ENCODE assay signal across 18 mouse cellular contexts in the genomic region with DNA sequence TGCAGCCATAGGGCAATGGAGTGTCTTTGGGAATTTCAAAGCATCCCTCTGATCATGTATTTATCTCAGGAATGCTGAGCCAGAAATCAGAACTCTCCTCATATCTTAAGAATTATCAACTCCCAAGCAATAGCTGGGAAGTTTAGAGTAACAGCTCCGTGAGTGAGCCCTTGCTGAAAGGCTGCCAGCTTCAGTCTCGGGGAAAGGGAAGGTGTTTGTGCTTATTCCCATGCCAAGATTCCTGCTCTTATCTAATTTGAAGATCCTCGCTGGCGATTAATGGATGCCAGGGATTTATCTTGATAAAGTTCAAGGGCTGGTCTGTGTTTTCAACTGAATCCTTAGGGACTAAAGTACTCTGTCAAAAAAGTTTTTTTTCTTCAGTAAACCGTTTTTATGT.
DNase-seq lines count a peak whose midpoint lies in the region; ATAC-seq lines count a peak whose summit lies in the region.
"Had no signal": no experiment of that assay in that cellular context is flagged by ENCODE, and none has a peak within 500 bp of the region (broad histone marks: within the 10 kb centered on the region; RNA-seq: fewer than 3 reads in every experiment).

No protein-coding gene starts in this region.

- no peaks in the 10 kb centered on the region for H3K4me1 ChIP-seq in hindbrain, embryonic 11.5 days (replicated peaks; ENCODE audit: control insufficient read depth, insufficient read depth, low read length)
- H3K4me1 ChIP-seq: embryonic facial prominence, embryonic 15.5 days; hindbrain, embryonic 10.5 days; limb, embryonic 12.5 days; midbrain, embryonic 10.5 days had no signal

- no peak overlapping the region for H3K9ac ChIP-seq in hindbrain, embryonic 11.5 days (ENCODE audit: low read depth, low read length)
- H3K9ac ChIP-seq: embryonic facial prominence, embryonic 15.5 days; forebrain, postnatal 0 days; limb, embryonic 12.5 days; liver, embryonic 14.5 days had no signal

- H3K4me2 ChIP-seq in hindbrain, embryonic 11.5 days (replicated peaks; ENCODE audit: low read depth, low read length) = no peak overlapping the region
- H3K4me2 ChIP-seq: embryonic facial prominence, embryonic 15.5 days; limb, embryonic 12.5 days had no signal

- WGBS in hindbrain, embryonic 11.5 days = 70% methylated on average over 5 of the region's 5 CpGs

- H3K27me3 ChIP-seq in hindbrain, embryonic 11.5 days (ENCODE audit: control insufficient read depth, insufficient read depth, low read length) = no peaks in the 10 kb centered on the region
- H3K27me3 ChIP-seq: embryonic facial prominence, embryonic 15.5 days; limb, embryonic 12.5 days had no signal

- DNase-seq in embryo, embryonic 10.5 days (ENCODE audit: low spot score) = peak; percentile 19
- DNase-seq in embryo, embryonic 10 days (ENCODE audit: low spot score) = no peak
- peak; percentile 5 for DNase-seq in ovary, postnatal 36 days (ENCODE audit: low spot score)
- DNase-seq in ovary, postnatal 10 days (ENCODE audit: low spot score) = no peak
- peak; percentile 22 for DNase-seq in lung, postnatal 14 days
- no peak for DNase-seq in hindbrain, embryonic 11.5 days (ENCODE audit: low spot score)
- no peak for DNase-seq in urinary bladder, postnatal 25 days (ENCODE audit: low spot score)
- DNase-seq in thymus, postnatal 14 days = no peak
- DNase-seq: cerebellum, adult 9-11 months; forebrain, postnatal 0 days; kidney, adult 8-10 months had no signal

- ATAC-seq in hindbrain, embryonic 11.5 days (ENCODE audit: low FRiP score) = no peak
- ATAC-seq: activated CD4-positive, CD25-positive, alpha-beta regulatory T cell, adult 4 months; forebrain, postnatal 0 days had no signal

- no peaks in the 10 kb centered on the region for H3K36me3 ChIP-seq in hindbrain, embryonic 11.5 days (ENCODE audit: control insufficient read depth, insufficient read depth, low read length)
- H3K36me3 ChIP-seq: embryonic facial prominence, embryonic 15.5 days; heart, embryonic 10.5 days; hindbrain, embryonic 10.5 days; limb, embryonic 12.5 days; midbrain, embryonic 10.5 days had no signal

- no peaks in the 10 kb centered on the region for H3K9me3 ChIP-seq in hindbrain, embryonic 11.5 days (ENCODE audit: control insufficient read depth, low read length)
- H3K9me3 ChIP-seq: embryonic facial prominence, embryonic 15.5 days; heart, embryonic 10.5 days; hindbrain, embryonic 10.5 days; limb, embryonic 12.5 days; midbrain, embryonic 10.5 days had no signal

- no peak overlapping the region for H3K4me3 ChIP-seq in hindbrain, embryonic 11.5 days (ENCODE audit: low read depth, low read length)
- H3K4me3 ChIP-seq: embryonic facial prominence, embryonic 15.5 days; heart, embryonic 10.5 days; hindbrain, embryonic 10.5 days; limb, embryonic 12.5 days; midbrain, embryonic 10.5 days had no signal

- no peak overlapping the region for H3K27ac ChIP-seq in hindbrain, embryonic 11.5 days (ENCODE audit: low read depth, low read length)
- H3K27ac ChIP-seq: embryonic facial prominence, embryonic 15.5 days; heart, embryonic 10.5 days; hindbrain, embryonic 10.5 days; limb, embryonic 12.5 days; liver, embryonic 14.5 days; midbrain, embryonic 10.5 days had no signal

Comparison
In these comparisons a context has a peak if more than half of its experiments do, and no peak if none do; other contexts are left out.
1. DNase-seq: peak in embryo, embryonic 10.5 days (single experiment), ovary, postnatal 36 days (single experiment) and lung, postnatal 14 days (single experiment); none in embryo, embryonic 10 days (single experiment), ovary, postnatal 10 days (single experiment), hindbrain, embryonic 11.5 days (single experiment), urinary bladder, postnatal 25 days (single experiment) and thymus, postnatal 14 days (single experiment).